Mouse (Mus musculus) erythroblast, adult 5-6 weeks (primary cell): ENCODE data around the gene Ess2. TPM values are rescaled to one million over a fixed set of nuclear protein-coding genes. Genes with fewer than 3 reads are reported as not detected.
A peak's percentile ranks its signal among the peaks of the same experiment; 100 is the strongest.

Experiments
- ATAC-seq: replicated peaks from 2 replicates; pipeline ENCODE4 v1.8.0; 2016; ENCODE audit warnings: moderate number of reproducible peaks, mild to moderate bottlenecking, moderate TSS enrichment, inconsistent platforms; ENCODE audit not compliant: poor library complexity, low FRiP score, severe bottlenecking
- total RNA-seq, 2 experiments: library from RNA; stranded (forward) in 1 of 2; stranded (reverse) in 1 of 2; fragments of 150-400 nt in 1 of 2; fragments of 200-764, 138-1000 nt in 1 of 2; gene quantifications; 2 replicates each; pipeline versions ENCODE4 v1.2.3 to v1.2.4; 2015 to 2017; ENCODE audit warnings: low replicate concordance in 2 of 2

The Ess2 gene
- total RNA-seq, 2 experiments from 2014 or later = 1.7 to 8.4 TPM

DNA sequence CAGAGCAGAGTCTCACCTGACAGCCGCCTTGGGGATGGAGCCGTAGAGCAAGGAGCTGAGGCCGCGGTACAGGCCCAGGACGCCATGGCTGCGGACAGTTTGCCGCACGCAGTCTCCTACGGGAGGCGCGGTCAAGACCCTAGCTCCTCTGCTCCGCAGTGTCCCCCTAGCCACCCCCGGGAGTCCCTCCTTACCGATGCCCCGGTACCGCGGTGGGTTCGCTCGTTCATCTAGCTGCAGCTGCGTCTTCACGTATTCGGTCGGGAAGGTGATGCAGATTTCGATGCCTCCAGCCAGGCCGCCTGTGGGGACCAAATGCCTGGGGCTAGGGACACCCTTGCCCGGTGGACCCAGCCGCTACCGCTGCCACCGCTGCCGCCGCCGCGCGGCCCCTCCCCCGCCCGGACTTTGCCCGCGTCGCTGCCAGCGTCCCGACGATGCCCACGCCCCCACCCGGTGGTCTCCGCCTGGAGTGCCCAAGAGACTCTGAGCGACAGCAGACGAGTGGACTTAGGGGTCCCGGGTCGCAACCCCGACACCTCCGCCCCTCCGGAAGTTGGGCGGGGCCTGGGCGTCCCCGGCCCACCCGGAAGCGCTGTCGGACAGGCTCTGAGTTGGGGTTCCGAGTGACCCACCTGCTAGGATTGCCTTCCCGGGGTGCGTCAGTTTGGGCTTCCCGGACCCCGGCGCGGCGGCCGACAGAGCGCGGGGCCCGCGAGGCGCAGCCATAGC is 16.4 kb upstream of the Ess2 start:
- ATAC-seq = no peak

GRCm38 (mm10) chr16:17922163-17922538 is 11.0 kb upstream of the Ess2 start:
- peak; percentile 14 for ATAC-seq

GRCm38 (mm10) chr16:17921325-17922162 is 10.4 kb upstream of the Ess2 start:
- ATAC-seq = peak; percentile 93

DNA sequence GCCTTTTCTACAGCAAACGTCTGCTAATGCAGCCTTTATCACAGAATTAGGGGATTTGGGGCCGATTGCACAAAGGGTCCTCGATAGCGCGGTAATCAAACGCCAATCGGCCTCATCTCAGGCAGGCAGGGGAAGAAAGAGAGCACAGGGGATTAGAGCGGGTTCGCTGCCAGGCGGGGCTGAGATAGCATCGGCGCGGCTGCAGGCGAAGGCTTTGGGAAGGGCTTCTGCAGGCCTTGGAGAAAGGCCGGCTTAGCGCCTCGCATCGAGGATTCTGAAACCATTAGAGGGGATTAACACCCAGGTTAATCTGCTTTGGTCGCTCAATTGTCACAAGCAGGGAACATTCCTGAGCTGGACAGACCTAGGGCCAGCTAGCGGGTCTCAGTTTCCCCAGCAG is 9.4 kb upstream of the Ess2 start:
- no peak for ATAC-seq

DNA sequence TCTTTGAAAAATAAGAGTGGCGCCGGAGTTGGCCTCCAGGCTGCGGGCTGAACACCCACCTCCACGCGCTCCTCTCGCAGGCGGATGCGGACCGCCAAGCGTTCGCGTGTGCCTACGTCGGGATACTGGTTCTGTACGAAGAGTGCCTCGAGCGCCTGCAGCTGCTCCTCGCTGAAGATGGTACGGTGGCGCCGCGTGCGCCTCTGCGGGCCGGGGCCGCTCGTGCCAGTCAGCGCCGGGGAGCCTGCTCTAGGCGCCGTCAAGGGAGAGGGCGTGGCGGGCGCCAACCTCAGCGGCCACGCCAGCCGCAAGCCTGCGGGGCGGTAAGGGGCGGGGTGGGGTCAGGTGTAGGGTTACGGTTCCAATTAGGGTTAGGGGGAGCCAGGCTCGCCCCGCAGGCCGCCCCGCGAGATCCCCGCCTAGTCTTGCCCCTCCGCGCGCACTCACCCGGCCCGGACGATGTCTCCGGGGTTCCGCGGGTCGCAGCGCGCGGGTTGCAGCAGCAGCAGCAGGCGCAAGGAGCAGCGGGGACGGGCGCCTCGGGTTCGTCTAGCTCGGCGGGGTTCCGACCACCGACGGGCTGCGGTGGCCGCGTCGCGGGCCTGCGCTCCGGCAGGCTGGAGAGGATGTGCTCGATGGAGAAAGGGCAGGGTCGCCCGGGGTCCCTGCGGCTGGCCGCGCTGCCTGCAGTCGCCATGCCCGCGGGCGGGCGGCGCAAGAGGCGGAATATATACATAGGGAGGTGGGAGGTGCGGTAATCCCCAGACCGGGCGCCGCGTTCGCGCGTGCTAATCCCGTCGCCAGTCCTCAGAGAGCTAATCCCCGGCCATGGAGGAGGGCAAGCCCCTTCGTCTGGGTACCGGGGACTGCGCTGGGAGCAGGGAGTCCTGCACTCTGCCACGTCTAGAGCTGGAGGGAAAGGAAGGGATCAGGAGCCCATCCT is 3.4 kb upstream of the Ess2 start, which contains the start of gene Gsc2:
Gene Gsc2 (minus strand): TSS at position 753 of the 943 bp plus-strand sequence.
- ATAC-seq = no peak

GRCm38 (mm10) chr16:17898462-17898861 is 12.7 kb downstream of the Ess2 start, which contains the start of the genes Dgcr2 and Tssk2:
Dgcr2 (minus strand) TSS chr16:17898562.
Tssk2 (plus strand) TSS chr16:17898637.
- no peak for ATAC-seq

DNA sequence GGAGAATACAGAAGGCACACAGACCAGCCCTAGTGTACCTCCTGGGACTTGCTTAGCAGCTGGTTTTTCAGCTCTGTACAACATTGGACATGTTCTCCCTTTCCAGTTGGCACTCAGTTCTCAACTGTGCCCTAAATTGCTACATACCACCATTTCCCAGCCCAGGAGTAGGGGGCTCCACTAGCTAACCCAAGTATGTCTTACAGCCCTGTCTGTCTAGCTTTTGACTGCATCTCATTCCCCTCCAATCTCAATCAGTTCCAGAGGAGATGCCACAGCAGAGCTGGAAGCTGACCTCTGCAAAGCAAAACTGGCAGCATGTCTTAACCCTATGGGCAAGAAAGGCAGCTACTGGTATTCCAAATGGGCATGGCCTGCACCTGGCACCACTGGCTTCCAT is 15.1 kb downstream of the Ess2 start:
- ATAC-seq = no peak

DNA sequence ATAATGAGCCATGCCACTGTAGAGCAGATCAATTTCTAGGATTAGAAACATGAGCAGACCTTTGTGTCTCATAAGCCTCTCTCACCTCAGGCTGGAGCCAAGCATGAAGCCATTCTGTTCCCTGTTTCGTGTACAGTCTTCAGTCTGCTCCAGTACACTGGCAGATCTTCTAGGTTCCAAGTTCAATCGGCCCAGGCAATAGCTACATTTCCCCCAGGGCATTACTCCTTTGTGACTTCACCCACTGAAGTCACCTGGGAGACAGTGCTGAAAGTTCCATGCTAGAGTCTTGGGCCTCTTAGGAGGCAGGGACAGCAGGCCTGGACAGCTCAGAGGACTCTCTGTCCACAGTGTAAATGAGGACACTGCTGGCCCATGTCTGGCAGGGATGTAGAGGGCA is 17.2 kb downstream of the Ess2 start, which contains the start of gene Tssk1:
Gene Tssk1 (plus strand): TSS at position 301 of the 400 bp plus-strand sequence.
- no peak for ATAC-seq

- ATAC-seq = no peak
These were observed 18.5 kb downstream of the Ess2 start for GRCm38 (mm10) chr16:17892606-17893005.

GRCm38 (mm10) chr16:17891567-17891959 is 19.6 kb downstream of the Ess2 start, which contains the start of gene Gm20518:
Gm20518 (minus strand) TSS chr16:17891671.
- ATAC-seq = peak; percentile 88

GRCm38 (mm10) chr16:17890917-17891566 is 20.1 kb downstream of the Ess2 start:
- ATAC-seq = peak; percentile 83

DNA sequence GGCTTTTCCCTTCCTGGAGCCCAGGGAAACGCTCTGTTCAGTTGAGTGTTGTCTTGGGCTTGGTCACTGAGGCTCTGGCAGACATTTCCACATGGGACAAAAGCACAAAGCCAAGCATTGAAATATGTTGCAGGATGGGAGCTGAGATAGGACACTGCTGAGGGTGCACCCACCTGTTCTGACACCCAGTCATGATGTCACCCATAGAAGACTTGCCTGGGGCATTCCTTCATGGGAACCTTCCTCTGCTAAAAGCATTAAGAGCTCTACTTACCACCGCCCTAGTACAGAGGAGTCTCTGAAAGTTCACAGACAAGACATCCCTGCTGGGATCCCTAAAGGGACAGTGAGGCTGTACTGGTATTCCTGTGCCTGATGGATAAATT is 20.8 kb downstream of the Ess2 start:
- ATAC-seq = no peak

- no peak for ATAC-seq
These were observed 21.3 kb downstream of the Ess2 start for GRCm38 (mm10) chr16:17889689-17890341.

- ATAC-seq = no peak
These were observed 27.0 kb downstream of the Ess2 start for GRCm38 (mm10) chr16:17884116-17884515.

GRCm38 (mm10) chr16:17882196-17882595 is 29.0 kb downstream of the Ess2 start:
- no peak for ATAC-seq

DNA sequence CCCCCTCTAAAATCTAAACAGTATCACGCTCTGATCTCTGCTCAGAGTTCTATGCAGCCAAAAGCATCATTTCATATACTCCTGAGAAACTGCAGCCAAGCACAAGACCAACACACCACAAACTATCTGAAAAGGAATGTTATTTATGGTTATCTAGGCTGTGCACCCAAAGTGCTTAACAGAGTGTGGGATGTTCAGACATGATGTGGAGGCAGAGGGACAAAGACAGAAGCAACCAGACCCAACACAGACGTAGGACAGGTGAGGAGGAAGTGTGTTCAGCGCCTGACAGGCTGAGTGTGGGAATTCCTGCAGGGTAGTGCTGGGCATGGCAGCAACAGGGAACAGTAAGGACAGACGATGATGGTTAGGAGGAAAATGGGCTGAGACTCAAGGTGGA is 31.6 kb downstream of the Ess2 start:
- no peak for ATAC-seq

- no peak for ATAC-seq
These were observed 35.1 kb downstream of the Ess2 start for GRCm38 (mm10) chr16:17876096-17876495.

GRCm38 (mm10) chr16:17875174-17875573 is 36.0 kb downstream of the Ess2 start:
- no peak for ATAC-seq

DNA sequence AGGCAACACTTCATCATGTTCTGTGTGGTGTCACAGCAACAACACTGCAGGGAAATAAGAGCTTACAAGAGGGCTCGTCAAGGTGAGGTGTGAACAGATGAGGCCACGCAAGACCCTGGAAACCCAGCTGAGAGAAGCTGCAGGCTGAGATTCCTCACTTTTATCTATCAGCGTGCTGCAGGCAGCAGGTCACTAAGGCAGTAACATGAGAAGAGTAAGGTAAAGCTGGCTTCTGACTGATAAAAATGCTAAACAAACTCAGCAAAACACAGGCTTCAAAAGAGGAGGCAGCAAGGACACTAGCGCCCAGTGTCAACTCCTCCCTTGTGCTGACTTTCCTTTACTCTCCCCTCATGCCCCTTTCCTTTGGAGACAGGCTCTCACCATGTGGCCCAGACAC is 38.2 kb downstream of the Ess2 start:
- ATAC-seq = 0 out of 2 replicates have a peak, but pooled peaks have one; percentile 41
